Mouse (Mus musculus) testis, adult 2 months (tissue): Measurements from ENCODE around the gene Gm13090.

Experiments used
- CTCF ChIP-seq: fragments of 200-500 bp; IDR thresholded peaks from 2 replicates; pipeline ENCODE4 v1.5.1; 2012; ENCODE audit warnings: low read depth, mild to moderate bottlenecking, inconsistent platforms, low read length, moderate library complexity; ENCODE audit not compliant: control insufficient read depth, insufficient read depth, insufficient replicate concordance
- POLR2A ChIP-seq: fragments of 200-500 bp; IDR thresholded peaks from 2 replicates; pipeline ENCODE4 v1.6.1; 2012; ENCODE audit warnings: low read depth, mild to moderate bottlenecking, inconsistent platforms, low read length, moderate library complexity; ENCODE audit not compliant: control insufficient read depth

GRCm38 (mm10) chr4:151140368-151140982, 51.1 kb downstream of the Gm13090 start:
- no peak for TF ChIP-seq CTCF
- no peak for TF ChIP-seq POLR2A
